Mouse (Mus musculus): Measurements from ENCODE around the gene Mtrex. TPM values are rescaled to one million over a fixed set of nuclear protein-coding genes. Genes with fewer than 3 reads are reported as not detected.

Gene Mtrex
- polyA plus RNA-seq (2015; fragmentation: Nextera tagmentation; extraction: Ambion mirVana), result 56.3 and 57.5 TPM in 2 replicates

DNA sequence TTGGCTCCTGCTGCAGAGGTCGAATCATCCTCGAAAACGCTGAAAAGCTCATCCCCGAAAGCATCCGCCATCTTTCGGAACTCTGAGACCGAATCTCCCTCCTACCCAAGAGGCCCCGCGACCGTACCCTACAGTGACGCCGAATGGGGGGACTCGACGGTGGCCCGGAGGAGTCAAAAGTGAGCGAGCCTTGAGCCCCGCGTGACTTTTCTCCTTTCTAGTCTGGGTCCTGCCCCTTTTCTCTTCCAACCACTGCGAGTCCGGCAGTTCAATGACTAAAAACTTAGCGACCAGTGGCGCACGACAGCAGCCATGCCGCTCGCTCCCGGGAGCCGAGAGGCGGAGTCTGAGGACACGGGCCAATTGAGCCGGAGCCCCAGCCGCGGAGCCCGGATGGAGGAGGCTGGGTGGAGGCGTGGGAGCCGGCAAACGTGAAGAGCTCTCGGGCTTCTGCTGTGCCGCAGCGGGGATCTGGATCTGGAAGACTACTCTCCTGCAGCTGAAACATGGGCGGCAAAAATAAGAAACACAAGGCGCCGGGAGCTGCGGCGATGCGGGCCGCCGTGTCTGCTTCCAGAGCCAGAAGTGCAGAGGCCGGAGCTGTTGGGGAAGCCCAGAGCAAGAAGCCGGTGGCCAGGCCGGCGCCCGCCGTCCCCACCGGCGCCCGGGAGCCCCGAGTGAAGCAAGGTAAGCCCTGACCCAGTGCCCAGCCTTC lies at the start of gene Mtrex, which contains the start of gene Dhx29:
Gene Mtrex, minus strand, starts transcription at position 112 of the 715 bp plus-strand sequence.
Gene Dhx29, plus strand, starts transcription at position 168 of the 715 bp plus-strand sequence.
- Histone ChIP-seq H3K27ac (replicated peaks) (peak within 1 kb of the TSS; percentile 84), H3K4me2 (peak within 1 kb of the TSS; percentile 64), H3K36me3 (peaks cover 14% of the 10 kb centered on the region), H3K9ac (peak within 1 kb of the TSS; percentile 76), H3K4me1 (replicated peaks) (peaks cover 26% of the 10 kb centered on the region), H3K9me3 (no peaks in the 10 kb centered on the region), H3K4me3 (peak within 1 kb of the TSS; percentile 66), H3K27me3 (no peaks in the 10 kb centered on the region)
- ATAC-seq (ENCODE audit: low FRiP score, low read depth), result peak; percentile 100
- WGBS, result under 1% methylated on average over 57 of the region's 57 CpGs

DNA sequence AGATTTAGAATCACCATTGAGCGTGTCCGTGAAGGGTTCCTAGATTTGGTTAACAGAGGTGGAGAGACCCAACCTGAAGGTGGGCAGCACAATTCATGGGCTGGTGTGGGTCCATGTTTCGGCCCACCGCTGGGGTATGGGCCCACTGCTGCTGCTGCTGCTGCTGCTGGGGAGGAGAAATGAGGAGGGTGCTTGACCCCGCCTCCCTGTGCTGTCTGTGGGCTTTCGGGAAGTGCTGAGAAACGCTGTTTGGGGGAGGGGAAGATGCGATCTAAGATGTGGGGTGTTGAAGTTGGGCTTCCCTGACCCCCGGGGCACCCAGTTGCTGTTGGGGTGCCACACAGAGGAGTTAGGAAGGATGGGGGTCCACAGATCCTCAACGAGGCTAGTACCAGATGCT lies 49.5 kb upstream of the Mtrex start:
- ATAC-seq (ENCODE audit: low FRiP score, low read depth), result no peak
- no peaks in the 10 kb centered on the region for H3K36me3 ChIP-seq
- no peak overlapping the region for H3K4me3 ChIP-seq
- 48% methylated on average over 10 of the region's 10 CpGs for WGBS
- H3K4me1 ChIP-seq (replicated peaks), result no peaks in the 10 kb centered on the region
- H3K27me3 ChIP-seq, result 0 out of 2 replicates have a peak, but pooled peaks cover 5% of the 10 kb centered on the region
- H3K9me3 ChIP-seq, result no peaks in the 10 kb centered on the region
- no peak overlapping the region for H3K4me2 ChIP-seq
- no peak overlapping the region for H3K9ac ChIP-seq
- H3K27ac ChIP-seq (replicated peaks), result no peak overlapping the region

DNA sequence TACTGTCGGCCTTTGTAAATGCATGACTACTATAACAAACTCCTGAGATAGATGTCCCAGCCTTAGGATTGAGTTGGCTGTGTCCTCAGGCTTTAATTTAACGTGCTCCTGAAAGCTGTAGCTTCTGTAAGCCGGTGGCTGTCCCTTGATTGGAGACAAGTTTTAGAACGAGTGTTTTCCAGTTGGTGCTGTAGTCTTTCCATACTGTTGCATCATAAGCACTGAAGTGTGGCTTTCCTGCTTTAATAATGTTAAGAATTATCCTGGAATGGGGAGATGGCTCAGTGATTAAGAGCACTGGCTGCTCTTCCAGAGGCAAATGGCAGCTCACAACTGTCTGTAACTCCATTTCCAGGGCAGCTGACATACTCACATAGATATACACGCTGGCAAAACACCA lies 40.1 kb upstream of the Mtrex start:
- H3K36me3 ChIP-seq, result peaks cover 61% of the 10 kb centered on the region
- no peak for ATAC-seq (ENCODE audit: low FRiP score, low read depth)
- WGBS, result 93% methylated on average over 5 of the region's 5 CpGs

DNA sequence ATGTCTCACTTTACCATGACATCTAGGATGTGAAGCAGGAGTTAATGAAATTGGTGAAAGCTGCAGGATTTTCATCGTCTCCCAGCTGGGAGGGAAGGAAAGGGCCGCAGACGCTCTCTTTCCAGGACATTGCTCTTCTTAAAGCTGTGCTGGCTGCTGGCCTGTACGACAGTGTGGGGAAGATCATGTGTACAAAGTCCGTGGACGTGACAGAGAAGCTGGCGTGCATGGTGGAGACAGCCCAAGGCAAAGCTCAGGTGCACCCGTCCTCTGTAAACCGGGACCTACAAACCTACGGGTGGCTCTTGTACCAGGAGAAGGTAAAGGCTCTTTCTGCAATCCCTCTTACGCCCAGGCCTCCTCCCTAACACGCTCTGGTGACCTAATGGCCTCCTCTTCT lies 37.2 kb upstream of the Mtrex start:
- Histone ChIP-seq H3K27me3 (no peaks in the 10 kb centered on the region), H3K4me2 (no peak overlapping the region), H3K9me3 (no peaks in the 10 kb centered on the region), H3K36me3 (peaks cover 78% of the 10 kb centered on the region), H3K9ac (no peak overlapping the region), H3K27ac (replicated peaks) (no peak overlapping the region), H3K4me3 (no peak overlapping the region), H3K4me1 (replicated peaks) (no peaks in the 10 kb centered on the region)
- WGBS, result 93% methylated on average over 12 of the region's 12 CpGs
- ATAC-seq (ENCODE audit: low FRiP score, low read depth), result no peak

More for the DNA sequence above, 40.1 kb upstream of the Mtrex start:
- no peak overlapping the region for H3K4me3 ChIP-seq
- no peaks in the 10 kb centered on the region for H3K27me3 ChIP-seq
- no peaks in the 10 kb centered on the region for H3K4me1 ChIP-seq (replicated peaks)
- no peaks in the 10 kb centered on the region for H3K9me3 ChIP-seq
- H3K9ac ChIP-seq, result no peak overlapping the region
- no peak overlapping the region for H3K27ac ChIP-seq (replicated peaks)
- no peak overlapping the region for H3K4me2 ChIP-seq

DNA sequence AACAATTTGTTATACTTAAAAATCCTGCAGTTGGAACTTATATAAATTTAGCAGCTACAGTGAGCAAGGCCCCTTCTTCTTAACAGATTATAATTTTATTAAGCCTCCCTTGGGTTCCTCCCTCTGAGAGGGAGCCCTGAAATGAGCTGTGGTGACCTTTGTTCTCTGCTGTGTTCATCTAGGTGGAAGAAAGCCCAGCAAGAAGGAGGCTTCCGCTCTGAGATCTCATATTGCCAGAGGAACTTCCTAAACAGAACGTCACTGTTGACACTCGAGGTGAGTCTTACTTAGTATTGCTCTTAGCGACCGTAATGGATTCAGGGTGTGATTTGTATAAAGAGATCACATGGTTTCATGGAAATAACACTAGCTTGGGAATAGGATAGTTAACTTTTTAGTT lies 35.9 kb upstream of the Mtrex start:
- Histone ChIP-seq H3K27me3 (no peaks in the 10 kb centered on the region), H3K27ac (replicated peaks) (no peak overlapping the region), H3K4me3 (no peak overlapping the region), H3K9ac (no peak overlapping the region), H3K36me3 (peaks cover 73% of the 10 kb centered on the region), H3K4me1 (replicated peaks) (no peaks in the 10 kb centered on the region), H3K4me2 (no peak overlapping the region), H3K9me3 (no peaks in the 10 kb centered on the region)
- ATAC-seq (ENCODE audit: low FRiP score, low read depth), result no peak
- 87% methylated on average over 5 of the region's 5 CpGs for WGBS

DNA sequence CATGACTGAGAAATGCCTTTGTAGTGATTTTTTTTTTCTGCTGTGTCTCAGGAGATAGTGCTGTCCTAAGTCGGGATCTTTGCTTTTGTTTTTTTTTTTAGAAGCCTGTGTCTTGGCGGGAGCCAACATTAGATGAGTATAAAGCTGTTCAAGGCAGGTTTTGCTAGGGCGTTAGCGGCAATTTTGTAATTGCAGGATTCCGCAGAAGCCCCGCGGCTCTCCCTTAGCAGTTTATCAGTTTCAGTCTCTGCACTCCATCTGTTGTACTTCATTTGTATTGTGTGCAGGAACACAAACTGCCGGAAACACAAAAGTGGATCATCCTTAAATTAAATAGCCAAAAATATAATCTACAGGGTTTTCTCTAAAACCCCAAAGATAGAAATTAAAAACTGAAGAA lies 26.9 kb upstream of the Mtrex start:
- no peak overlapping the region for H3K4me2 ChIP-seq
- no peaks in the 10 kb centered on the region for H3K4me1 ChIP-seq (replicated peaks)
- peaks cover 83% of the 10 kb centered on the region for H3K36me3 ChIP-seq
- no peak overlapping the region for H3K9ac ChIP-seq
- WGBS, result 92% methylated on average over 8 of the region's 8 CpGs
- H3K9me3 ChIP-seq, result no peaks in the 10 kb centered on the region
- no peak overlapping the region for H3K4me3 ChIP-seq
- H3K27ac ChIP-seq (replicated peaks), result no peak overlapping the region
- no peaks in the 10 kb centered on the region for H3K27me3 ChIP-seq
- ATAC-seq (ENCODE audit: low FRiP score, low read depth), result no peak

DNA sequence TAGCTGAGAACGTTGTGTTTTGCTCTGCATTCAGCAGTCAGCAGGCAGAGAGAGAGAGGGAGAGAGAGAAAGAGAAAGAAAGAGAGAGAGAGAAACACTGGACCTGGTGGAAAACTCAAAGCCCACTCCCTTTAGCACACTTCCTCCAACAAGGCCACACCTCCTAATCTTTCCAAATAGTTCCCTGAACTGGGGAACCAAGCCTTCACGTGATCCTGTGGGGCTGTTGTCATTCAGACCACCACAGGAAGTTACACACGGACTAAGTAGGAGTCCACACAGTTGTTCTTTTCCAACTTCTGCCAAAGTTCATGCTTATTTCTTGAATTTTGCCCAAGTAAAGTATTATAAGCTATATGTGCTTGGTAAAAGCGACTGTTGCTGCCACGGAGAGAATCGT lies 18.7 kb upstream of the Mtrex start:
- H3K36me3 ChIP-seq, result peaks cover 85% of the 10 kb centered on the region
- H3K9ac ChIP-seq, result no peak overlapping the region
- WGBS, result 90% methylated on average over 6 of the region's 6 CpGs
- H3K4me2 ChIP-seq, result no peak overlapping the region
- no peaks in the 10 kb centered on the region for H3K9me3 ChIP-seq
- H3K27ac ChIP-seq (replicated peaks), result no peak overlapping the region
- no peak for ATAC-seq (ENCODE audit: low FRiP score, low read depth)
- no peaks in the 10 kb centered on the region for H3K4me1 ChIP-seq (replicated peaks)
- H3K4me3 ChIP-seq, result no peak overlapping the region
- H3K27me3 ChIP-seq, result no peaks in the 10 kb centered on the region

DNA sequence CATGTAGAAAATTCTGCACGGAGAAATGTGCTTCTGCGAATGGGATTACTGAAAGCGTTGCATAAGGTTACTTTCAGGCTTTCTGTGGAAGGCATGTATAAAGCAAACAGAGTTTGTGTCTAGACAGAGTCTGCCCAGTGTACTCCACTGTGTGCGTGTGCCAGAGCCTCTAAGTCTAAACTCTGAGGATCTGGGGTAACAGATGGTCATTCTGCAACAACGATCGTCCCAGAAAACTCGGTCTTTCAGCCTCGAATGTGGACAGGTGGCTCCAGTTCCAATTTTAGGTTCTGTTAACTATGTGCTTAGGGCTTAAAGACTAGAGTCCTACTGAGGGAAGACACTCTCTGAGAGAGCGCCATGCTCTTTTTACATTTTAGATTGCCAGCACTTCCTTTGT lies 18.1 kb upstream of the Mtrex start:
- H3K4me3 ChIP-seq, result no peak overlapping the region
- WGBS, result 94% methylated on average over 9 of the region's 9 CpGs

DNA sequence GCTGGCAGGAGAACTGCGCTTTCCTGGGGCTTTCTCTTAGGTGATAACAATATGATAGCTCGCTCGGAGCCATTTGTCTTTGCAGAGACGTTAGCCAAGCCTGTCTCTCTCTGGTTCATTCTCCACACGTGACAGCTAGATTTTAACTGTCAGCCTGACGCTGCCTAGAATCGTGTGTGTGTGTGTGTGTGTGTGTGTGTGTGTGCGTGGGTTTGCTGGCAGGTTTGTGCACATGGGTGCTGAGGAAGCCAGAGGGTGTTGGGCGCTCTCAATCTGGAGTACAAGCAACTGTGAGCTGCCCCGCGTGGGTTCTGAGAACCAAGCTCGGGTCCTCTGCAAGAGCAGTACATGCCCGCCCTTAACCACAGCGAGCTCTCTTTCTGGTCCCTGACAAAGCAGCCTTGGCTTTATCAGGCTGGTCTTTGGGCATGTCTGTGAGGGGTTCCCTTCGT lies 14.7 kb upstream of the Mtrex start:
- ATAC-seq (ENCODE audit: low FRiP score, low read depth), result no peak
- Histone ChIP-seq H3K4me3 (no peak overlapping the region), H3K9ac (no peak overlapping the region), H3K4me1 (replicated peaks) (no peaks in the 10 kb centered on the region), H3K27ac (replicated peaks) (no peak overlapping the region), H3K27me3 (no peaks in the 10 kb centered on the region), H3K9me3 (no peaks in the 10 kb centered on the region), H3K4me2 (no peak overlapping the region), H3K36me3 (peaks cover 83% of the 10 kb centered on the region)
- 85% methylated on average over 15 of the region's 15 CpGs for WGBS

More for the DNA sequence above, 18.1 kb upstream of the Mtrex start:
- Histone ChIP-seq H3K9ac (no peak overlapping the region), H3K4me2 (no peak overlapping the region), H3K27ac (replicated peaks) (no peak overlapping the region), H3K27me3 (no peaks in the 10 kb centered on the region), H3K9me3 (no peaks in the 10 kb centered on the region), H3K4me1 (replicated peaks) (no peaks in the 10 kb centered on the region), H3K36me3 (peaks cover 84% of the 10 kb centered on the region)
- no peak for ATAC-seq (ENCODE audit: low FRiP score, low read depth)

DNA sequence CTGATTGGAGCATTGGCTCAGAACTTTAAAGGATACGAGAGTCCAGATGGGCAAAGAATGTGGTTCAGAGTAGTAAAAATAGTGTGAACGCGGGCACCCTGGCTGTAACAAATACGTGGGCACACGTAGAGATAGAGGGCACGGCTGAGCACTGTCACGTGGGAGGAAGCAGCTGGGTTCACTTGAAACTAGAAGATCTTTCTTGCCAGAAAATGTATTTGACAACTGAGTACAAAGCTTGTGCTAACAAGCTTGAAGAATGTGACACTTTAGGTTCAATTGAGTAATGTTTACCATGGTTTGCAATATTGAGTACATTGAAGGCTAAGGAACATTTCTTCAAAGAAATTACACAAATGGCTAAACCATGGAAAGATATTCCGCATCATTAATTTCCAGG lies 10.9 kb upstream of the Mtrex start:
- Histone ChIP-seq H3K27ac (replicated peaks) (no peak overlapping the region), H3K4me3 (no peak overlapping the region), H3K9me3 (no peaks in the 10 kb centered on the region), H3K36me3 (peaks cover 77% of the 10 kb centered on the region), H3K27me3 (no peaks in the 10 kb centered on the region), H3K4me2 (no peak overlapping the region), H3K9ac (no peak overlapping the region), H3K4me1 (replicated peaks) (no peaks in the 10 kb centered on the region)
- WGBS, result 95% methylated on average over 8 of the region's 8 CpGs
- ATAC-seq (ENCODE audit: low FRiP score, low read depth), result no peak

DNA sequence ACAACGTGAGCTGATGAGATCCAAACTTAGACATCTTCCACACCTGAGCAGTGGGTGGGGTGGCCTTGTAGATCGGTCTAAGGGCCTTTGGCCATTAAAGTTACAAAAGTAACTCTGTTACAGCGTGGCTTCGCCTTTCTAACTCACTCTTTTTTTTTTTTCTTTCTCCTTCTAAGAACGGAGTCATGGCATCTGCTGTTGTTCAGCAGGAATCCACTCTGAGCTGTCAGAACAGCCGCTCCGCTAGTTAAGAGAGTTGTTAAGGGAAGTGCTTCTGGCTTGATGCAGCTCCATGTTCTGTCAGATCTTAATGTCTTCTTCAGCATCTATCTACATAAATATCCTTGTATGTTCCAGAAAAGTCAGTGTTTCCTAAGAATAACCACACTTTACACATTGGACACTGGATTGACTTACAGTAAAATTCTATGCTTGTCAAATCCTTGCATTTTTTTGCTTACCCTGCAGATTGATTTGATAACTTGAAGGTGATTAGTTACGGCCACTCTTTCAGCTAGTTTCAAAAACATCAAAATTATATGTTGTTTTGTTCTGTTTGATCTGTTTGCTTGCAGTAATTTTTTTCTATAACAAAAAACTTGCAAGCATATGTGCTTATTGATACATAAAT lies 955 bp upstream of the Mtrex start:
- Histone ChIP-seq H3K27me3 (no peaks in the 10 kb centered on the region), H3K9ac (peak overlapping the region; percentile 66), H3K4me2 (peak overlapping the region; percentile 64), H3K4me1 (replicated peaks) (peaks cover 26% of the 10 kb centered on the region), H3K36me3 (peaks cover 22% of the 10 kb centered on the region), H3K4me3 (peak overlapping the region; percentile 66), H3K9me3 (no peaks in the 10 kb centered on the region), H3K27ac (replicated peaks) (peak overlapping the region; percentile 84)
- no peak for ATAC-seq (ENCODE audit: low FRiP score, low read depth)
- WGBS, result 9% methylated on average over 8 of the region's 8 CpGs

DNA sequence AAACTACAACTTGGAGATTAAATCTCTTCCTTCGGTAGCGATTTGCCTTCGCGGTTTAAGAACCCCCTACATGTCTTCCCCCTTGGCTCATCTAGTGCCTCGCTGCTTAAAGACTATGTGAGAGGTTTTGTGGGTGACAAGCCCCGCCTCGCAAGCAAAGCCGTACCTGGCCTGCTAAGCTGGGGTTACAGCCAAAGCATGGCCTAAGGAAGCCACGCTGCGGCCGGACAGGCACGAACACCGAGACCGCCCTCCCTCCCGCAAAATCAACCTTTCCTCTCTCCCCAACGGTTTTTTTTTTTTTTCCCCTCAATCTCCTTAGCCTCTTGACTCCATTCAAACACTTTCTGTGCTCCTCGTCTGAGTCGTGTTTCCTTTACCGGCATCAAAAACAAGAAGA lies 402 bp downstream of the Mtrex start:
- H3K27me3 ChIP-seq, result no peaks in the 10 kb centered on the region
- ATAC-seq (ENCODE audit: low FRiP score, low read depth), result no peak
- H3K27ac ChIP-seq (replicated peaks), result peak overlapping the region; percentile 84
- peak overlapping the region; percentile 66 for H3K4me3 ChIP-seq
- peaks cover 26% of the 10 kb centered on the region for H3K4me1 ChIP-seq (replicated peaks)
- peak overlapping the region; percentile 76 for H3K9ac ChIP-seq
- WGBS, result 1% methylated on average over 19 of the region's 19 CpGs
- H3K36me3 ChIP-seq, result peaks cover 11% of the 10 kb centered on the region
- peak overlapping the region; percentile 64 for H3K4me2 ChIP-seq
- no peaks in the 10 kb centered on the region for H3K9me3 ChIP-seq
